Mouse (Mus musculus): ENCODE results near the gene Dync1i2. TPM values are rescaled to one million over a fixed set of nuclear protein-coding genes. Genes with fewer than 3 reads are reported as not detected.

Dync1i2 gene
- polyA plus RNA-seq, 1 experiment from 2014 or later, result 78.5 TPM

GRCm38 (mm10) chr2:71245416-71245815, 33.9 kb downstream of the Dync1i2 start:
- Histone ChIP-seq H3K27me3 (ENCODE audit: control insufficient read depth, insufficient read depth, low read length) (no peaks in the 10 kb centered on the region), H3K27ac (ENCODE audit: low read depth, low read length) (no peak overlapping the region), H3K4me2 (no peak overlapping the region), H3K9ac (ENCODE audit: low read depth, low read length) (no peak overlapping the region), H3K4me3 (ENCODE audit: low read depth, low read length) (no peak overlapping the region), H3K9me3 (replicated peaks; ENCODE audit: control insufficient read depth, low read length) (no peaks in the 10 kb centered on the region), H3K36me3 (ENCODE audit: control insufficient read depth, insufficient read depth, low read length) (no peaks in the 10 kb centered on the region), H3K4me1 (ENCODE audit: control insufficient read depth, insufficient read depth, low read length) (no peaks in the 10 kb centered on the region)
- no peak for ATAC-seq (replicated peaks; ENCODE audit: insufficient number of reproducible peaks, low FRiP score, low TSS enrichment)
- 93% methylated on average over 3 of the region's 3 CpGs for WGBS (ENCODE audit: insufficient replicate concordance)

GRCm38 (mm10) chr2:71246096-71246495, 34.6 kb downstream of the Dync1i2 start:
- no peak overlapping the region for H3K4me3 ChIP-seq (ENCODE audit: low read depth, low read length)
- H3K4me2 ChIP-seq, result no peak overlapping the region
- H3K9me3 ChIP-seq (replicated peaks; ENCODE audit: control insufficient read depth, low read length), result no peaks in the 10 kb centered on the region
- H3K27ac ChIP-seq (ENCODE audit: low read depth, low read length), result no peak overlapping the region
- 89% methylated on average over 5 of the region's 5 CpGs for WGBS (ENCODE audit: insufficient replicate concordance)
- ATAC-seq (replicated peaks; ENCODE audit: insufficient number of reproducible peaks, low FRiP score, low TSS enrichment), result no peak
- no peaks in the 10 kb centered on the region for H3K27me3 ChIP-seq (ENCODE audit: control insufficient read depth, insufficient read depth, low read length)
- H3K9ac ChIP-seq (ENCODE audit: low read depth, low read length), result no peak overlapping the region
- no peaks in the 10 kb centered on the region for H3K4me1 ChIP-seq (ENCODE audit: control insufficient read depth, insufficient read depth, low read length)
- H3K36me3 ChIP-seq (ENCODE audit: control insufficient read depth, insufficient read depth, low read length), result no peaks in the 10 kb centered on the region

GRCm38 (mm10) chr2:71248071-71248470, 36.6 kb downstream of the Dync1i2 start:
- WGBS (ENCODE audit: insufficient replicate concordance), result 77% methylated on average over 3 of the region's 3 CpGs
- 0 out of 2 replicates have a peak, but pooled peaks cover 7% of the 10 kb centered on the region for H3K36me3 ChIP-seq (ENCODE audit: control insufficient read depth, insufficient read depth, low read length)

GRCm38 (mm10) chr2:71250841-71251240, 39.3 kb downstream of the Dync1i2 start:
- Histone ChIP-seq H3K4me1 (ENCODE audit: control insufficient read depth, insufficient read depth, low read length) (no peaks in the 10 kb centered on the region), H3K27me3 (ENCODE audit: control insufficient read depth, insufficient read depth, low read length) (no peaks in the 10 kb centered on the region), H3K4me2 (no peak overlapping the region), H3K9ac (ENCODE audit: low read depth, low read length) (no peak overlapping the region), H3K36me3 (ENCODE audit: control insufficient read depth, insufficient read depth, low read length) (peaks cover 9% of the 10 kb centered on the region; the same call in 1 of the 2 replicates), H3K9me3 (replicated peaks; ENCODE audit: control insufficient read depth, low read length) (no peaks in the 10 kb centered on the region), H3K27ac (ENCODE audit: low read depth, low read length) (no peak overlapping the region), H3K4me3 (ENCODE audit: low read depth, low read length) (no peak overlapping the region)
- no peak for ATAC-seq (replicated peaks; ENCODE audit: insufficient number of reproducible peaks, low FRiP score, low TSS enrichment)
- WGBS (ENCODE audit: insufficient replicate concordance), result 78% methylated on average over 5 of the region's 5 CpGs

More at GRCm38 (mm10) chr2:71248071-71248470, 36.6 kb downstream of the Dync1i2 start:
- H3K27me3 ChIP-seq (ENCODE audit: control insufficient read depth, insufficient read depth, low read length), result no peaks in the 10 kb centered on the region
- no peak overlapping the region for H3K27ac ChIP-seq (ENCODE audit: low read depth, low read length)
- no peak overlapping the region for H3K9ac ChIP-seq (ENCODE audit: low read depth, low read length)
- H3K9me3 ChIP-seq (replicated peaks; ENCODE audit: control insufficient read depth, low read length), result no peaks in the 10 kb centered on the region
- H3K4me3 ChIP-seq (ENCODE audit: low read depth, low read length), result no peak overlapping the region
- no peaks in the 10 kb centered on the region for H3K4me1 ChIP-seq (ENCODE audit: control insufficient read depth, insufficient read depth, low read length)
- ATAC-seq (replicated peaks; ENCODE audit: insufficient number of reproducible peaks, low FRiP score, low TSS enrichment), result no peak
- H3K4me2 ChIP-seq, result no peak overlapping the region

- Histone ChIP-seq H3K4me3 (ENCODE audit: low read depth, low read length) (no peak overlapping the region), H3K27me3 (ENCODE audit: control insufficient read depth, insufficient read depth, low read length) (no peaks in the 10 kb centered on the region), H3K36me3 (ENCODE audit: control insufficient read depth, insufficient read depth, low read length) (peaks cover 20% of the 10 kb centered on the region), H3K9me3 (replicated peaks; ENCODE audit: control insufficient read depth, low read length) (no peaks in the 10 kb centered on the region), H3K27ac (ENCODE audit: low read depth, low read length) (no peak overlapping the region), H3K4me2 (no peak overlapping the region), H3K4me1 (ENCODE audit: control insufficient read depth, insufficient read depth, low read length) (no peaks in the 10 kb centered on the region), H3K9ac (ENCODE audit: low read depth, low read length) (no peak overlapping the region)
- 59% methylated on average over 4 of the region's 4 CpGs for WGBS (ENCODE audit: insufficient replicate concordance)
- ATAC-seq (replicated peaks; ENCODE audit: insufficient number of reproducible peaks, low FRiP score, low TSS enrichment), result no peak
These were observed 43.3 kb downstream of the Dync1i2 start for GRCm38 (mm10) chr2:71254836-71255235.

GRCm38 (mm10) chr2:71256581-71256980, 45.1 kb downstream of the Dync1i2 start:
- Histone ChIP-seq H3K9me3 (replicated peaks; ENCODE audit: control insufficient read depth, low read length) (no peaks in the 10 kb centered on the region), H3K4me3 (ENCODE audit: low read depth, low read length) (no peak overlapping the region), H3K27me3 (ENCODE audit: control insufficient read depth, insufficient read depth, low read length) (no peaks in the 10 kb centered on the region), H3K27ac (ENCODE audit: low read depth, low read length) (no peak overlapping the region), H3K9ac (ENCODE audit: low read depth, low read length) (no peak overlapping the region), H3K4me1 (ENCODE audit: control insufficient read depth, insufficient read depth, low read length) (no peaks in the 10 kb centered on the region), H3K36me3 (ENCODE audit: control insufficient read depth, insufficient read depth, low read length) (peaks cover 26% of the 10 kb centered on the region), H3K4me2 (no peak overlapping the region)
- no peak for ATAC-seq (replicated peaks; ENCODE audit: insufficient number of reproducible peaks, low FRiP score, low TSS enrichment)
- WGBS (ENCODE audit: insufficient replicate concordance), result 89% methylated on average over 7 of the region's 7 CpGs

GRCm38 (mm10) chr2:71264585-71264984, 53.1 kb downstream of the Dync1i2 start:
- Histone ChIP-seq H3K36me3 (ENCODE audit: control insufficient read depth, insufficient read depth, low read length) (peaks cover 23% of the 10 kb centered on the region), H3K9ac (ENCODE audit: low read depth, low read length) (no peak overlapping the region), H3K27ac (ENCODE audit: low read depth, low read length) (no peak overlapping the region), H3K4me1 (ENCODE audit: control insufficient read depth, insufficient read depth, low read length) (no peaks in the 10 kb centered on the region), H3K4me3 (ENCODE audit: low read depth, low read length) (no peak overlapping the region), H3K27me3 (ENCODE audit: control insufficient read depth, insufficient read depth, low read length) (no peaks in the 10 kb centered on the region), H3K4me2 (no peak overlapping the region), H3K9me3 (replicated peaks; ENCODE audit: control insufficient read depth, low read length) (no peaks in the 10 kb centered on the region)
- ATAC-seq (replicated peaks; ENCODE audit: insufficient number of reproducible peaks, low FRiP score, low TSS enrichment), result no peak
- 93% methylated on average over 20 of the region's 20 CpGs for WGBS (ENCODE audit: insufficient replicate concordance)

GRCm38 (mm10) chr2:71268691-71269090, 57.2 kb downstream of the Dync1i2 start:
- peaks cover 9% of the 10 kb centered on the region for H3K36me3 ChIP-seq (ENCODE audit: control insufficient read depth, insufficient read depth, low read length)
- H3K4me2 ChIP-seq, result no peak overlapping the region
- WGBS (ENCODE audit: insufficient replicate concordance), result 88% methylated on average over 8 of the region's 8 CpGs
- H3K9ac ChIP-seq (ENCODE audit: low read depth, low read length), result no peak overlapping the region
- no peak overlapping the region for H3K27ac ChIP-seq (ENCODE audit: low read depth, low read length)
- H3K27me3 ChIP-seq (ENCODE audit: control insufficient read depth, insufficient read depth, low read length), result no peaks in the 10 kb centered on the region
- H3K4me3 ChIP-seq (ENCODE audit: low read depth, low read length), result no peak overlapping the region
- H3K4me1 ChIP-seq (ENCODE audit: control insufficient read depth, insufficient read depth, low read length), result no peaks in the 10 kb centered on the region
- ATAC-seq (replicated peaks; ENCODE audit: insufficient number of reproducible peaks, low FRiP score, low TSS enrichment), result no peak
- no peaks in the 10 kb centered on the region for H3K9me3 ChIP-seq (replicated peaks; ENCODE audit: control insufficient read depth, low read length)

GRCm38 (mm10) chr2:71269332-71269731, 57.8 kb downstream of the Dync1i2 start:
- H3K27me3 ChIP-seq (ENCODE audit: control insufficient read depth, insufficient read depth, low read length), result no peaks in the 10 kb centered on the region

More at GRCm38 (mm10) chr2:71269332-71269731, 57.8 kb downstream of the Dync1i2 start:
- WGBS (ENCODE audit: insufficient replicate concordance), result 21% methylated on average over 1 of the region's 1 CpGs
- Histone ChIP-seq H3K4me2 (no peak overlapping the region), H3K9me3 (replicated peaks; ENCODE audit: control insufficient read depth, low read length) (no peaks in the 10 kb centered on the region), H3K27ac (ENCODE audit: low read depth, low read length) (no peak overlapping the region), H3K4me3 (ENCODE audit: low read depth, low read length) (no peak overlapping the region), H3K9ac (ENCODE audit: low read depth, low read length) (no peak overlapping the region), H3K36me3 (ENCODE audit: control insufficient read depth, insufficient read depth, low read length) (peaks cover 9% of the 10 kb centered on the region), H3K4me1 (ENCODE audit: control insufficient read depth, insufficient read depth, low read length) (no peaks in the 10 kb centered on the region)
- ATAC-seq (replicated peaks; ENCODE audit: insufficient number of reproducible peaks, low FRiP score, low TSS enrichment), result no peak

All from heart, embryonic 11.5 days (tissue).